Mouse (Mus musculus): ENCODE measurements around the gene Rprd1b. TPM values are rescaled to one million over a fixed set of nuclear protein-coding genes. Genes with fewer than 3 reads are reported as not detected.

The Rprd1b gene
- polyA plus RNA-seq, 1 experiment: 11.6 TPM

GRCm38 (mm10) chr2:158156487-158156886 lies 128.2 kb downstream of the Rprd1b start:
- Histone ChIP-seq H3K4me2 (ENCODE audit: low read depth) (no peak overlapping the region), H3K4me3 (no peak overlapping the region), H3K36me3 (ENCODE audit: control insufficient read depth, insufficient read depth) (no peaks in the 10 kb centered on the region), H3K27me3 (ENCODE audit: control insufficient read depth, insufficient read depth, insufficient read length) (no peaks in the 10 kb centered on the region), H3ac (ENCODE audit: control insufficient read depth, insufficient read length) (no peak overlapping the region), H3K79me2 (ENCODE audit: control insufficient read depth, insufficient read depth) (no peaks in the 10 kb centered on the region)
- TF ChIP-seq REST (IDR thresholded peaks at IDR 0.05; ENCODE audit: insufficient read depth, insufficient read length) (no peak), USF1 (IDR thresholded peaks at IDR 0.05; ENCODE audit: low read depth) (no peak), TCF3 (IDR thresholded peaks at IDR 0.05; ENCODE audit: insufficient read length, low read depth) (no peak), TCF12 (IDR thresholded peaks at IDR 0.05; ENCODE audit: insufficient read depth, poor library complexity, severe bottlenecking) (no peak), POLR2A (IDR thresholded peaks at IDR 0.05; ENCODE audit: insufficient read length, low read depth) (no peak), E2F4 (IDR thresholded peaks at IDR 0.05; ENCODE audit: insufficient read depth) (no peak), MYOG (IDR thresholded peaks at IDR 0.05; ENCODE audit: control insufficient read depth in 1 of 3, insufficient read depth in 1 of 3, insufficient read length in 2 of 3, low read depth in 2 of 3) (no peak), POLR2AphosphoS2 (IDR thresholded peaks at IDR 0.05; ENCODE audit: insufficient read length, low read depth) (no peak), CEBPB (IDR thresholded peaks at IDR 0.05; ENCODE audit: insufficient read depth, poor library complexity, severe bottlenecking) (no peak), SRF (IDR thresholded peaks at IDR 0.05; ENCODE audit: control insufficient read depth, insufficient read length, low read depth) (no peak), MYOD1 (IDR thresholded peaks at IDR 0.05; ENCODE audit: control insufficient read depth in 1 of 3, insufficient read length in 2 of 3, low read depth in 2 of 3) (no peak), MAX (IDR thresholded peaks at IDR 0.05; ENCODE audit: low read depth) (no peak)

DNA sequence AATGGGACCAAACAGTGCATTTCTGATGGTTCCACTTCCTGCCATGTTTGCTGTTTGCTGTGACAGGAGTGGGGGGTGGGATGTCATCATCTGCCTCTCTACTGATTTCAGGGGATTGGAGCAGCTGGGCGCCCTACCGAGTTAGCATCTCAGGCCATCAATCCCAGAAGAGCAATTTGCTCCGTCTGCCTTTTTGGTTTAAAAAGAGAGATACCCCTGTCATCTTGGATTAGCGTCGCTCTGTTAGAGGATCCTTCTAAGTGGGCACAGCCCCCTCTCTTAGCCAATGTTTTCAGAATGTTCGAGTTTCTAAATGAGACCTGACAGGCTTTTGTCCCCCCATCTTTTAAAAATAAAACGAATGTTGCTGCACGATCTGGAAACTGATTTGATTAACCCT lies 129.4 kb downstream of the Rprd1b start:
- no peaks in the 10 kb centered on the region for H3K79me2 ChIP-seq (ENCODE audit: control insufficient read depth, insufficient read depth)
- H3K4me3 ChIP-seq: no peak overlapping the region
- TF ChIP-seq MYOD1 (IDR thresholded peaks at IDR 0.05; ENCODE audit: control insufficient read depth in 1 of 3, insufficient read length in 2 of 3, low read depth in 2 of 3): no peak
- no peak for TF ChIP-seq USF1 (IDR thresholded peaks at IDR 0.05; ENCODE audit: low read depth)
- TF ChIP-seq MAX (IDR thresholded peaks at IDR 0.05; ENCODE audit: low read depth): no peak
- TF ChIP-seq CEBPB (IDR thresholded peaks at IDR 0.05; ENCODE audit: insufficient read depth, poor library complexity, severe bottlenecking): no peak
- TF ChIP-seq POLR2AphosphoS2 (IDR thresholded peaks at IDR 0.05; ENCODE audit: insufficient read length, low read depth): no peak
- no peak for TF ChIP-seq SRF (IDR thresholded peaks at IDR 0.05; ENCODE audit: control insufficient read depth, insufficient read length, low read depth)
- TF ChIP-seq TCF3 (IDR thresholded peaks at IDR 0.05; ENCODE audit: insufficient read length, low read depth): no peak
- no peak for TF ChIP-seq REST (IDR thresholded peaks at IDR 0.05; ENCODE audit: insufficient read depth, insufficient read length)
- no peak for TF ChIP-seq MYOG (IDR thresholded peaks at IDR 0.05; ENCODE audit: control insufficient read depth in 1 of 3, insufficient read depth in 1 of 3, insufficient read length in 2 of 3, low read depth in 2 of 3)
- TF ChIP-seq E2F4 (IDR thresholded peaks at IDR 0.05; ENCODE audit: insufficient read depth): no peak
- no peak for TF ChIP-seq POLR2A (IDR thresholded peaks at IDR 0.05; ENCODE audit: insufficient read length, low read depth)
- no peak for TF ChIP-seq TCF12 (IDR thresholded peaks at IDR 0.05; ENCODE audit: insufficient read depth, poor library complexity, severe bottlenecking)
- H3K27me3 ChIP-seq (ENCODE audit: control insufficient read depth, insufficient read depth, insufficient read length): no peaks in the 10 kb centered on the region
- no peak overlapping the region for H3K4me2 ChIP-seq (ENCODE audit: low read depth)
- no peaks in the 10 kb centered on the region for H3K36me3 ChIP-seq (ENCODE audit: control insufficient read depth, insufficient read depth)
- H3ac ChIP-seq (ENCODE audit: control insufficient read depth, insufficient read length): no peak overlapping the region

DNA sequence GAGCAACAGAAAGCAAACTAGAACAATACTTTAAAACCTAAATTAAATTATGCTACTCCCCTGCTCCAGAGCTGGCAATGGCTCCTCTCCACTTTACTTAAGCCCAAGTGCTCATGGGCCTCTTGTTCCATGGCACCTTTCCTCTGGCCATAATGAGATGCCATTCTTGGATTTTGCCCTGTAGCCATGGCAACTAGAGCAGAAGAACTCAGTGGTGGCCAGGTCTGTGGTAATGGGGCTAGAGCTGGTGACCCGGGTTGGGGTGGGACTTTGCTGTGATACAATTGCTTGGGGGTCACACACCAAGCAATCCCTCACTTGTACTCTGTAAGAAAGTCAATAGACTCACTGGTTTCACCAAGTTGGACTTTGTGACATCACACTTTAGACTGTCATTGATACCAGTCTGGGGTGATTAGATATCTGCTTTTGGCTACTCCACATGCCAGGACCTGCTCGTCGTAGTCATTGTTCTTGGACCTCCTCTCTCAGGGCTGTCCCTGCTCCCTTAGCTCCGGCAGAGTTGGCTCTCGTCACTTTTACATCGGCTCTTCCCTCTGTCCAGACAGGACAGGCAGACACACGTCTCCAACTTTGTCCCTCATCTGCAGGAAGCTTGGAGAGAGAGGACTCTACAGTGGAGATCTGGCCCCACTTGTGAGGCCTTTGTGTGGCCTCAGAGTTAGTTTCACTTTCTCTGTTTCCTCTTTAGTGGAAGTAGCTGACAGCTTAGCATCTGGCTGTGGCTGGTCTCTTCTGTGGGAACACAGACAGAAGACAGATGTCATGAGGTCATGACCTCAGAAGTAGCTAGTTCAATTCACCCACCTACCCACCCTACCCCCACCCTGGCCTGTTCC lies 131.3 kb downstream of the Rprd1b start:
- Histone ChIP-seq H3K4me3 (no peak overlapping the region), H3ac (ENCODE audit: control insufficient read depth, insufficient read length) (no peak overlapping the region), H3K4me2 (ENCODE audit: low read depth) (peak overlapping the region; percentile 61), H3K36me3 (ENCODE audit: control insufficient read depth, insufficient read depth) (no peaks in the 10 kb centered on the region), H3K27me3 (ENCODE audit: control insufficient read depth, insufficient read depth, insufficient read length) (no peaks in the 10 kb centered on the region), H3K79me2 (ENCODE audit: control insufficient read depth, insufficient read depth) (no peaks in the 10 kb centered on the region)
- TF ChIP-seq REST (IDR thresholded peaks at IDR 0.05; ENCODE audit: insufficient read depth, insufficient read length) (no peak), E2F4 (IDR thresholded peaks at IDR 0.05; ENCODE audit: insufficient read depth) (no peak), USF1 (IDR thresholded peaks at IDR 0.05; ENCODE audit: low read depth) (no peak), POLR2AphosphoS2 (IDR thresholded peaks at IDR 0.05; ENCODE audit: insufficient read length, low read depth) (no peak), MYOG (IDR thresholded peaks at IDR 0.05; ENCODE audit: control insufficient read depth in 1 of 3, insufficient read depth in 1 of 3, insufficient read length in 2 of 3, low read depth in 2 of 3) (no peak), CEBPB (IDR thresholded peaks at IDR 0.05; ENCODE audit: insufficient read depth, poor library complexity, severe bottlenecking) (no peak), TCF12 (IDR thresholded peaks at IDR 0.05; ENCODE audit: insufficient read depth, poor library complexity, severe bottlenecking) (no peak), SRF (IDR thresholded peaks at IDR 0.05; ENCODE audit: control insufficient read depth, insufficient read length, low read depth) (no peak), MAX (IDR thresholded peaks at IDR 0.05; ENCODE audit: low read depth) (no peak), TCF3 (IDR thresholded peaks at IDR 0.05; ENCODE audit: insufficient read length, low read depth) (no peak)

- Histone ChIP-seq H3K79me2 (ENCODE audit: control insufficient read depth, insufficient read depth) (no peaks in the 10 kb centered on the region), H3K36me3 (ENCODE audit: control insufficient read depth, insufficient read depth) (no peaks in the 10 kb centered on the region), H3ac (ENCODE audit: control insufficient read depth, insufficient read length) (no peak overlapping the region), H3K27me3 (ENCODE audit: control insufficient read depth, insufficient read depth, insufficient read length) (no peaks in the 10 kb centered on the region), H3K4me3 (no peak overlapping the region), H3K4me2 (ENCODE audit: low read depth) (no peak overlapping the region)
- TF ChIP-seq TCF12 (IDR thresholded peaks at IDR 0.05; ENCODE audit: insufficient read depth, poor library complexity, severe bottlenecking): no peak
- no peak for TF ChIP-seq USF1 (IDR thresholded peaks at IDR 0.05; ENCODE audit: low read depth)
- no peak for TF ChIP-seq POLR2AphosphoS2 (IDR thresholded peaks at IDR 0.05; ENCODE audit: insufficient read length, low read depth)
- TF ChIP-seq CEBPB (IDR thresholded peaks at IDR 0.05; ENCODE audit: insufficient read depth, poor library complexity, severe bottlenecking): no peak
- TF ChIP-seq MYOD1 (IDR thresholded peaks at IDR 0.05; ENCODE audit: control insufficient read depth in 1 of 3, insufficient read length in 2 of 3, low read depth in 2 of 3): no peak
Observed at GRCm38 (mm10) chr2:158161761-158162160, 133.5 kb downstream of the Rprd1b start.
